Mouse (Mus musculus) liver, adult 2 months (tissue): Measurements from ENCODE around the gene Stambpl1. TPM values are rescaled to one million over a fixed set of nuclear protein-coding genes. Genes with fewer than 3 reads are reported as not detected.

Experiments
- DNase-seq: peaks from one replicate; pipeline ENCODE4 v3.0.0-alpha.2; 2011; ENCODE audit warnings: low read depth, low spot score; ENCODE audit errors: extremely low read depth
- H3K27ac ChIP-seq: fragments of 200-500 bp; replicated peaks from 2 replicates; pipeline ENCODE4 v1.5.1; 2012; ENCODE audit warnings: low read depth, mild to moderate bottlenecking, control low read depth, inconsistent platforms, low read length; ENCODE audit not compliant: insufficient read depth
- H3K27me3 ChIP-seq: fragments of 200-500 bp; 2 replicates; pipeline ENCODE4 v1.6.1; 2012; ENCODE audit warnings: mild to moderate bottlenecking, moderate library complexity, low read length, inconsistent platforms; ENCODE audit not compliant: control insufficient read depth, insufficient read depth
- H3K36me3 ChIP-seq: fragments of 200-500 bp; 2 replicates; pipeline ENCODE4 v1.6.1; 2012; ENCODE audit warnings: low read length, inconsistent platforms; ENCODE audit not compliant: control insufficient read depth, insufficient read depth
- H3K4me1 ChIP-seq: fragments of 200-500 bp; 2 replicates; pipeline ENCODE4 v1.6.1; 2011; ENCODE audit warnings: low read length; ENCODE audit not compliant: control insufficient read depth, insufficient read depth
- H3K4me3 ChIP-seq: fragments of 200-500 bp; 2 replicates; pipeline ENCODE4 v1.5.1; 2011; ENCODE audit warnings: low read depth, mild to moderate bottlenecking, control low read depth, low read length, moderate library complexity; ENCODE audit not compliant: insufficient read depth
- H3K79me2 ChIP-seq: fragments of 200-500 bp; 2 replicates; pipeline ENCODE4 v1.6.1; 2012; ENCODE audit warnings: inconsistent platforms, mild to moderate bottlenecking, low read length, moderate library complexity; ENCODE audit not compliant: control insufficient read depth, insufficient read depth
- H3K9ac ChIP-seq: fragments of 200-500 bp; 2 replicates; pipeline ENCODE4 v1.6.1; 2012; ENCODE audit warnings: low read depth, mild to moderate bottlenecking, control low read depth, inconsistent platforms, low read length
- CTCF ChIP-seq: fragments of 200-500 bp; IDR thresholded peaks from 2 replicates; pipeline ENCODE4 v1.5.1; 2011; ENCODE audit warnings: low read depth, low read length, control low read depth
- POLR2A ChIP-seq: fragments of 200-500 bp; IDR thresholded peaks from 2 replicates; pipeline ENCODE4 v1.6.1; 2011; ENCODE audit warnings: low read length, control low read depth; ENCODE audit not compliant: insufficient read depth; ENCODE audit errors: extremely low read depth
- WGBS: fragments of 180-500 bp; shearing (Covaris S2); methylation state at CpG from one replicate; pipeline ENCODE4 v1.1.7; 2018; 5-methylcytosine and 5-hydroxymethylcytosine counted together
- polyA plus RNA-seq: library from polyadenylated mRNA; depleted of rRNA; stranded (reverse); fragments of >200 nt; gene quantifications from 2 replicates; pipeline ENCODE4 v1.2.3, GENCODE M21; 2012
- total RNA-seq: library from RNA; depleted of rRNA; stranded (reverse); fragments of >200 nt; gene quantifications from 2 replicates; pipeline ENCODE4 v1.2.3, GENCODE M21; 2014

Stambpl1 gene
- total and polyA plus RNA-seq, 2 experiments: 0.77 to 2.1 TPM

GRCm38 (mm10) chr19:34219260-34219968 is 27.4 kb downstream of the Stambpl1 start:
- TF ChIP-seq POLR2A (no peak), CTCF (no peak)
- H3K4me3 ChIP-seq: no peak overlapping the region
- 92% methylated on average over 5 of the region's 5 CpGs for WGBS
- H3K27me3 ChIP-seq: peaks cover 9% of the 10 kb centered on the region
- no peak for DNase-seq
- no peak overlapping the region for H3K27ac ChIP-seq
- no peaks in the 10 kb centered on the region for H3K79me2 ChIP-seq
- H3K36me3 ChIP-seq: no peaks in the 10 kb centered on the region
- H3K9ac ChIP-seq: no peak overlapping the region
- H3K4me1 ChIP-seq: no peaks in the 10 kb centered on the region

GRCm38 (mm10) chr19:34220732-34221380 is 28.8 kb downstream of the Stambpl1 start:
- Histone ChIP-seq H3K79me2 (no peaks in the 10 kb centered on the region), H3K36me3 (no peaks in the 10 kb centered on the region), H3K4me3 (no peak overlapping the region), H3K9ac (no peak overlapping the region), H3K27ac (no peak overlapping the region), H3K4me1 (no peaks in the 10 kb centered on the region), H3K27me3 (peaks cover 8% of the 10 kb centered on the region)
- TF ChIP-seq CTCF: no peak
- TF ChIP-seq POLR2A: no peak
- WGBS: 86% methylated on average over 3 of the region's 3 CpGs
- no peak for DNase-seq

GRCm38 (mm10) chr19:34222805-34223204 is 30.8 kb downstream of the Stambpl1 start:
- Histone ChIP-seq H3K4me3 (no peak overlapping the region), H3K79me2 (no peaks in the 10 kb centered on the region), H3K36me3 (no peaks in the 10 kb centered on the region), H3K27ac (no peak overlapping the region), H3K9ac (no peak overlapping the region), H3K4me1 (no peaks in the 10 kb centered on the region), H3K27me3 (peaks cover 3% of the 10 kb centered on the region)
- TF ChIP-seq POLR2A: no peak
- TF ChIP-seq CTCF: no peak
- no peak for DNase-seq
- 86% methylated on average over 3 of the region's 3 CpGs for WGBS

DNA sequence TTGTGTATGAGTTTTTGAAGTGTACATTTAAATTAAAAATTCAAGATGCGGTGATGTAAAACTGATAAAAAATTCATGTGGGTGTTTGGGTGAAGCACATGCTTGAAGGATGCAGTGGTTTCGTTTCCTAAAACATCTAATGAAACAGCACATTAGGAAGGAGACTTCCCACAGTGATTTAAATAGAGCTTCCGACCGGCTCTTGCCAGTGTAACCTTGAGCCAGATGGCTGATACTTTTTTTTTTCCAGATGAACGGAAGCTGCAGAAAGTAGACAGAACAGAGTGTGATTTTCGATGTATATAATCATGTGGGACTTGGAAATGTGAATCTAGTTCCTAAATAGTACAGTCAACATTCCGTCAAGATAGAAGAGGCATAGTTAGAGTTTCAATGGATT is 39.6 kb downstream of the Stambpl1 start:
- no peak overlapping the region for H3K9ac ChIP-seq
- H3K4me1 ChIP-seq: no peaks in the 10 kb centered on the region
- no peak for TF ChIP-seq CTCF
- no peak for TF ChIP-seq POLR2A
- no peaks in the 10 kb centered on the region for H3K36me3 ChIP-seq
- no peaks in the 10 kb centered on the region for H3K79me2 ChIP-seq
- WGBS: 79% methylated on average over 7 of the region's 7 CpGs
- H3K27me3 ChIP-seq: no peaks in the 10 kb centered on the region
- DNase-seq: no peak
- no peak overlapping the region for H3K4me3 ChIP-seq
- no peak overlapping the region for H3K27ac ChIP-seq

DNA sequence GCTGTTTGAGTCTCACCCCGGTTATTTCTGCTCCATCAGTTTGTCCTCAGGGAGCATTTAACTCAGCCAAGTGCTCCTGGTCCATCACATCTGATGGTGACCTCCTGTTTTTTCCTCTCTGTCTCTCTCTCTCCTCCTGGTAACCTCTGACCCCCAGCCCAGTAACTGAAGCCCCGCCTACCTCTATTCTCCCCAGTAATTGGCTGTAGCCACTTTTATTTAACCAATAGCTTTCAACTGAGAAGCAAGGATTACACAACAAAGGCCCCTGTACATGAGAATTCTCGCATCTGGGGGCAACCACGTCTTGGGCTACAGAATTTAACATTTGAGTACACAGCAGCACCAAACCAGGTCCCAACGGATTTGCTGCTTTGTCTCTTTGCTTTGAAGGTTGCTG is 40.3 kb downstream of the Stambpl1 start:
- WGBS: 84% methylated on average over 5 of the region's 5 CpGs
- Histone ChIP-seq H3K27me3 (no peaks in the 10 kb centered on the region), H3K36me3 (no peaks in the 10 kb centered on the region), H3K4me1 (no peaks in the 10 kb centered on the region), H3K9ac (no peak overlapping the region), H3K4me3 (no peak overlapping the region), H3K27ac (no peak overlapping the region), H3K79me2 (no peaks in the 10 kb centered on the region)
- DNase-seq: no peak
- TF ChIP-seq CTCF (no peak), POLR2A (no peak)

- no peak overlapping the region for H3K9ac ChIP-seq
- DNase-seq: peak; percentile 25
- WGBS: 69% methylated on average over 14 of the region's 14 CpGs
- H3K27me3 ChIP-seq: no peaks in the 10 kb centered on the region
- TF ChIP-seq POLR2A (no peak), CTCF (no peak)
- H3K79me2 ChIP-seq: no peaks in the 10 kb centered on the region
- H3K4me3 ChIP-seq: no peak overlapping the region
- H3K36me3 ChIP-seq: no peaks in the 10 kb centered on the region
- H3K27ac ChIP-seq: no peak overlapping the region
- no peaks in the 10 kb centered on the region for H3K4me1 ChIP-seq
Observed at GRCm38 (mm10) chr19:34233944-34234343, 41.9 kb downstream of the Stambpl1 start.
